Mouse (Mus musculus): ENCODE data around the gene Hcls1. TPM values are rescaled to one million over a fixed set of nuclear protein-coding genes. Genes with fewer than 3 reads are reported as not detected.

The Hcls1 gene
- polyA plus RNA-seq, 1 experiment from 2014 or later = 5.8 TPM

DNA sequence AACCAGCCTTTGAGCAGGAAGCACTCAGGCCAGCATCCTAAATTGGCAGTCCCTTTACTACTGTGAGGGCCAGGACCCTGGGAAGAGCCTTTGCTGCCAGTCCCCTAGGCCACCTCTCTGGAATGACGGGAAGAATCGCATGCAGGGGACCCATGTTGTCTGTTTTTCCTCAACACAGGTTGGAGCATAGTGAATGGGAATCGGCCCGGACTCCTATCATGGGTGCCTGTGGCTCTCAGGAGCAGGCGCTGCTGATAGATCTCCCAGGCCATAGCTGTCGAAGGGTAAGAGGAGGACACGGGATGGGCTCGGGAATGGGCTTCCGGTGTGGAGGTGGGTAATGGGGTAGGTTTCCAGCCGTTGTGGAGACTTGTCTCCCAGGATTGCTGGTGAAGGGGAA is 3.4 kb upstream of the Hcls1 start:
- peaks cover 68% of the 10 kb centered on the region for H3K36me3 ChIP-seq
- WGBS = 80% methylated on average over 10 of the region's 10 CpGs
- H3K4me1 ChIP-seq = peaks cover 17% of the 10 kb centered on the region
- no peaks in the 10 kb centered on the region for H3K9me3 ChIP-seq
- no peak overlapping the region for H3K4me3 ChIP-seq
- no peaks in the 10 kb centered on the region for H3K27me3 ChIP-seq (replicated peaks)
- H3K4me2 ChIP-seq = no peak overlapping the region
- no peak for ATAC-seq (ENCODE audit: extremely low read depth, insufficient number of reproducible peaks, low FRiP score, low TSS enrichment)
- no peak overlapping the region for H3K27ac ChIP-seq (replicated peaks)
- no peak overlapping the region for H3K9ac ChIP-seq

DNA sequence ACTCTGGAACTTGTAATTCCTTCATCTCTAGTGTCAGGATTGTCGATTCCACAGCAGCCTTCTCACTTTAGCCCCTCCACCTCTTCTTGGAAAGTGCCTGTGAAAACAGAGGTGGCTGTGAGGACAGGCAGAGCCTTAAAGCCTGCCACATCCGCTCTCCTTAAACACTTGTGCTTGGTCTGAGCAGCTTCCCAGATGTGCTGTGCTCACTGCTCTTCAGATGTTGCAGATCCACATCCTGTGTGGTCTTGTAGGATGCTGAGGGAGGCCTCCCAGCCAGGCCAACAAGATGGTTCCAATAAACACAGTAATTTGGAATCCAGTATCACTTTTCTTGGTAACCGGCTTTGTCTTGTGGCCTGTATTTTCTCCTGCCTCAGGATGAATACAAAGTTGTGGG is 2.8 kb upstream of the Hcls1 start:
- WGBS = 79% methylated on average over 3 of the region's 3 CpGs

DNA sequence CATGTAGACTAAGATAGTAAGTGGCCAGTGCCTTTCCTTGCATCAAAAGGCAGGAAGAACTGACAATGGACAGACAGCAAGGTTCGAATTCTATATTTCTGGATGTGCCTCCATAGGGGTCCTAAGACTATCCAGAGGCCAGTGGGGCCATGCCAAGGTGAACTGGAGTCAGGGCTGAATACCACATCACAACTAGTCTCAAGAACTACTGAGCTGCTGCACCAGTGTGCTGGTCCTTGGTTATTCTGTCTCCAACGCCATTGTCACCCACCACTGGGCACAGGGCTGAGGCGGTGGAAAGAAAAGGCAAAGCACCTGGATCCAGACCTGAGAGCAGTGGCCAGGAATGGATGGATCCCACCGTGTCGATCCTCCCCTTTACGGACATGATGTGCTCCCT is 2.2 kb upstream of the Hcls1 start:
- no peak overlapping the region for H3K9ac ChIP-seq
- H3K4me2 ChIP-seq = no peak overlapping the region
- no peaks in the 10 kb centered on the region for H3K9me3 ChIP-seq
- WGBS = 90% methylated on average over 6 of the region's 6 CpGs
- peaks cover 56% of the 10 kb centered on the region for H3K36me3 ChIP-seq
- no peak overlapping the region for H3K27ac ChIP-seq (replicated peaks)
- ATAC-seq (ENCODE audit: extremely low read depth, insufficient number of reproducible peaks, low FRiP score, low TSS enrichment) = no peak
- peaks cover 17% of the 10 kb centered on the region for H3K4me1 ChIP-seq
- no peak overlapping the region for H3K4me3 ChIP-seq
- no peaks in the 10 kb centered on the region for H3K27me3 ChIP-seq (replicated peaks)

More for the DNA sequence above, 2.8 kb upstream of the Hcls1 start:
- no peak overlapping the region for H3K4me3 ChIP-seq
- H3K27ac ChIP-seq (replicated peaks) = no peak overlapping the region
- no peak for ATAC-seq (ENCODE audit: extremely low read depth, insufficient number of reproducible peaks, low FRiP score, low TSS enrichment)
- H3K9ac ChIP-seq = no peak overlapping the region
- H3K4me2 ChIP-seq = no peak overlapping the region
- no peaks in the 10 kb centered on the region for H3K27me3 ChIP-seq (replicated peaks)
- H3K9me3 ChIP-seq = no peaks in the 10 kb centered on the region
- peaks cover 62% of the 10 kb centered on the region for H3K36me3 ChIP-seq
- H3K4me1 ChIP-seq = peaks cover 17% of the 10 kb centered on the region

DNA sequence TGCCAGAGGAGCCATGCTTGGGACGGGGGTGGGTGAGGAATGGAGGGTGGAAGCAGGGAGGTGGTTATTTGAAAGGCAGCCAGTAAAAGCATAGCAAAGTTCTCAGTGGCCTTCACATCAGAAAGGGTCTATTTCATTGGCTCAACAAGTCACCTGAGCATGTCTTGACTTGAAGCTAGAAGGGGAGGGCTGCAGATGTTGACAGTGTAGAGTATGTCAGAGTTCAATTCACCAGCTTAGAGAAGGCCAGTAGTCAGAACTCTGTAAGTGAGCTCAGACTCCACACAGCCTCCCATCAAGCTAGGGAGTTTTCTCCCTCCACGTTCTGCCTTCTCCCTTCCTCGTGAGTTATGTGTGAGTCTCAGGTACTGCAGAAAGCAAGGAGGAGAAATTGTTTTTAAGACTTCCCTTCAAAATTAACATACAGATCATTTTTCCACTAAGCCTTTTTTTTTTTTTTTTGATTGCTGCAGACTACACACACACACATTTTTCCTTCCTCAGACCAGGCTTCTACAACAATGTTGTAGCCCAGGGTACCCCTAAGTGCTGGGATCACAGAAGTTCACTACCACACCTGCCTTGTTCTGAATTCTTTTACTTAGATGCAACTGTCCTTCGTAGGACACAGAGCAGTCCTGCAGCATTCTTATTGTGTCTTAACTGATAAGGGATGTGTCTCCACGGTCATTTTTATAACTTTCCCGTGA is 497 bp upstream of the Hcls1 start:
- no peaks in the 10 kb centered on the region for H3K9me3 ChIP-seq
- H3K27me3 ChIP-seq (replicated peaks) = no peaks in the 10 kb centered on the region
- H3K9ac ChIP-seq = no peak overlapping the region
- H3K36me3 ChIP-seq = peaks cover 39% of the 10 kb centered on the region
- WGBS = 36% methylated on average over 6 of the region's 6 CpGs
- no peak for ATAC-seq (ENCODE audit: extremely low read depth, insufficient number of reproducible peaks, low FRiP score, low TSS enrichment)
- no peak overlapping the region for H3K4me3 ChIP-seq
- H3K4me1 ChIP-seq = peaks cover 17% of the 10 kb centered on the region
- peak overlapping the region; percentile 63 for H3K27ac ChIP-seq (replicated peaks)
- peak overlapping the region; percentile 29; the same call in 1 of the 2 replicates for H3K4me2 ChIP-seq

DNA sequence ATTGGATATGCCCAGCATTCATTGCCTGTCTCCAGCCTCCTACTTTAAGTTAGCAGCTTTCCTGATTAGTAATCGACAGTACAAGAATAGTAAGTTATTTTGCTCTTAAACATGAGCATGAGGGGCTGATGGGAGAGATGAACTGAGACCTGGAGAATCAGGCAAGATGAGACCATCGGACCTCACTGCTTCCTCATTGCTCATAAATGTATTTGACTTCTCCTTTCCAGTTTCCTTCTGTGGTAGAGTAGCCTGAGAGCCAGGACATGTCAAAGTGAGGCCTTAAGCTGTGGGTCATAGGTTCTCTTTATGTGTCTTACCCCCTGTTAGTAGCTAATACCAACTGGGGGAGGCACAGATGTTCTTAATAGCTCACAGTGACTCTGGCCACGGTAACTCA is 1.0 kb downstream of the Hcls1 start:
- no peak for ATAC-seq (ENCODE audit: extremely low read depth, insufficient number of reproducible peaks, low FRiP score, low TSS enrichment)
- H3K27me3 ChIP-seq (replicated peaks) = no peaks in the 10 kb centered on the region
- H3K9me3 ChIP-seq = no peaks in the 10 kb centered on the region
- H3K36me3 ChIP-seq = peaks cover 24% of the 10 kb centered on the region
- H3K27ac ChIP-seq (replicated peaks) = no peak overlapping the region
- H3K4me2 ChIP-seq = peak overlapping the region; percentile 29
- H3K4me1 ChIP-seq = peaks cover 17% of the 10 kb centered on the region
- WGBS = 76% methylated on average over 3 of the region's 3 CpGs
- H3K9ac ChIP-seq = no peak overlapping the region
- H3K4me3 ChIP-seq = no peak overlapping the region

DNA sequence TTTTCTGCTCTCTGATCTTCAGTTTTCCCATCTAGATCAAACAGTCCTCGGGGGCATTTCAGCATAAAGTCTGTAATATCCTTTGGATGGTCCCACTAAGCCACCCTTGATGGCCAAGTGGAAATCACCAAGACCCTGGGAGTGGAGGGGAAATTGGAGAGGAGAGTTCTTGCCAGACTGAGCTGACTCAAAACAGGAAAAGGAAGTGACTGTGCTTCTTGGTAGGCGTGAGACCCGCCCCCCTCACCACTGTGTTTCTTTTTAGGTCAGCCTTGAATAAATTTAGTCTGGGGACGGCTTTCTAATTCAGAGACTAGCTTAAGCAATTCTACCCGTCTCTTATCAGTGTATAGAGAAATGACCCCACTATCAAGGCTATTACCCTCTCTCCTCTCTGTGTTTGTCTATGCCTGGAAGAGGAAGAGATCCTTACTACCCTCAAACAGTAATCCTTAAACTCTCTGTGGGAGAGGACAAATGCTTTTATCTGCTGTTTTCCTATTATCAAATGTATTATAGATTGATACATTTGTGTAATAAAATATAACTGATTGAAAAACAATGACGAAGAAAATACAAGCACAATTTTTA is 6.4 kb downstream of the Hcls1 start:
- no peak for ATAC-seq (ENCODE audit: extremely low read depth, insufficient number of reproducible peaks, low FRiP score, low TSS enrichment)
- H3K27ac ChIP-seq (replicated peaks) = peak overlapping the region; percentile 40; the same call in 1 of the 2 replicates

DNA sequence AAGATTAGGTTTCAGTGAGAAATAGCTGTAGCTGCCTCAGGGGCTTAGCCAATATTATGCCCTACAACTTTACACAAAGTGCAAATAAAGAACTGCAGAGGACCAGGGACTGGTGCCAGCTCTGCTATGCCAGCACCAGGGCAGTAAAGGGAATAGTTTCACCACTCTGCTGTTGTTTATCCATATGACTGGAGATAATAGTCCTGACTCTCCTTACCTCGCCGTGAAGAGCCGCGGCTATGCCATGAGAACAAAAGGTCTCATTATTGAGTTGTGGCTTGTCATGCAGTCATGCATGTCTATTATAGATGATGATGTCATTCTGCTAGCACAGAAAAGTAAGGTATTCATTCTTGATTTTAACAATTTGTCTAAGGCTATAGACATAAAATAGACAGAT is 7.1 kb downstream of the Hcls1 start:
- no peak overlapping the region; the same call in 1 of the 2 replicates for H3K4me2 ChIP-seq
- no peaks in the 10 kb centered on the region for H3K36me3 ChIP-seq
- H3K27me3 ChIP-seq (replicated peaks) = no peaks in the 10 kb centered on the region
- H3K4me1 ChIP-seq = peaks cover 10% of the 10 kb centered on the region
- H3K4me3 ChIP-seq = no peak overlapping the region
- 62% methylated on average over 4 of the region's 4 CpGs for WGBS
- H3K9me3 ChIP-seq = no peaks in the 10 kb centered on the region
- no peak overlapping the region for H3K27ac ChIP-seq (replicated peaks)
- no peak overlapping the region for H3K9ac ChIP-seq
- no peak for ATAC-seq (ENCODE audit: extremely low read depth, insufficient number of reproducible peaks, low FRiP score, low TSS enrichment)

More for the DNA sequence above, 6.4 kb downstream of the Hcls1 start:
- Histone ChIP-seq H3K4me1 (peaks cover 10% of the 10 kb centered on the region), H3K9me3 (no peaks in the 10 kb centered on the region), H3K4me3 (no peak overlapping the region), H3K36me3 (no peaks in the 10 kb centered on the region), H3K4me2 (no peak overlapping the region), H3K9ac (no peak overlapping the region), H3K27me3 (replicated peaks) (no peaks in the 10 kb centered on the region)
- 55% methylated on average over 6 of the region's 6 CpGs for WGBS

DNA sequence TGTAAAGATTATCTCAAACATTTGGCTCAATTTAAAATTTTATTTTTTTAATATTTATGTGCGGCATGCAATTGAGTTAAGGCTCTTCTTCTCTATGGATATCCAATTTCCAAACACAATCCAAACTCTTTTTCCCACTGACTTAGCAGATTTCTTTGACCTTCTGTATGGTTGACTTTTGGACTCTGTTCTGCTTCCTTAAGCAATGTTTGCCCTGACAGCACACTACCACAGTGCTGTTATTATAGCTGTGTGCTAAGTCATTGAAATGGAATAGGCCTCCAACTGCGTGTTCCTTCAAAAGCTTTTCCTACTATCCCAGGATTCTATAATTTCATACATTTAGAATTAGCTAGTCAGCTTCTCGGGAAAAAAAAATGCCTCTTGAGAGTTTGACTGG is 8.8 kb downstream of the Hcls1 start:
- no peaks in the 10 kb centered on the region for H3K27me3 ChIP-seq (replicated peaks)
- H3K9me3 ChIP-seq = no peaks in the 10 kb centered on the region
- H3K27ac ChIP-seq (replicated peaks) = no peak overlapping the region
- H3K4me1 ChIP-seq = peaks cover 10% of the 10 kb centered on the region
- no peak overlapping the region for H3K9ac ChIP-seq
- H3K4me3 ChIP-seq = no peak overlapping the region
- H3K4me2 ChIP-seq = no peak overlapping the region
- 89% methylated on average over 3 of the region's 3 CpGs for WGBS
- no peaks in the 10 kb centered on the region for H3K36me3 ChIP-seq
- ATAC-seq (ENCODE audit: extremely low read depth, insufficient number of reproducible peaks, low FRiP score, low TSS enrichment) = no peak

DNA sequence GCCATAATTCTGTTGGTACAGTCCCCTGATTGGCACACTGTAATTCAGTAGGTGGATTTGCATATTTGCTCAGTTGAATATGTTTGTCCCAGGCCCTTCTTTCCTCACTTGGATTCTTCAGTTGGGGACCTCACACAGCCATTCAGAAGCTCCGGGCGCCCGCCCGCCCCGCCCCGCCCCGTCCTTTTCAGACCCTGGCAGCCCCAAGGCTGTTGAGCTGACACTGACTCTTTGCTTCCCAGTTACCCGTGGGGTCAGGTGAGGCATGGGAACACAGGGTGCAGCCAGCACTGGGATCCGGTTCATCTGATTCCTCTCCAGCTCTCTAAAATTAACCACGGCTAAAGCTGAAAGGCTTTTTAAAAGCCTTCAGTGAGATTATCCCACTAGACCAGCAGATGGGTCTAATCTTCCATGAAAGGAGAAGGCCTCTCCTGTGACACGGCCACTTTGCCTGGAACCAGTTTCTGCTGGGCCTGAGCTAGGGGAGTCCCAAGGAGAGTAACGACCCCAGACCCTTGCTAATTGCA is 10.2 kb downstream of the Hcls1 start:
- Histone ChIP-seq H3K9me3 (no peaks in the 10 kb centered on the region), H3K4me2 (no peak overlapping the region), H3K4me3 (no peak overlapping the region), H3K9ac (no peak overlapping the region), H3K36me3 (no peaks in the 10 kb centered on the region), H3K4me1 (peaks cover 10% of the 10 kb centered on the region), H3K27ac (replicated peaks) (no peak overlapping the region), H3K27me3 (replicated peaks) (no peaks in the 10 kb centered on the region)
- no peak for ATAC-seq (ENCODE audit: extremely low read depth, insufficient number of reproducible peaks, low FRiP score, low TSS enrichment)
- 45% methylated on average over 12 of the region's 12 CpGs for WGBS

DNA sequence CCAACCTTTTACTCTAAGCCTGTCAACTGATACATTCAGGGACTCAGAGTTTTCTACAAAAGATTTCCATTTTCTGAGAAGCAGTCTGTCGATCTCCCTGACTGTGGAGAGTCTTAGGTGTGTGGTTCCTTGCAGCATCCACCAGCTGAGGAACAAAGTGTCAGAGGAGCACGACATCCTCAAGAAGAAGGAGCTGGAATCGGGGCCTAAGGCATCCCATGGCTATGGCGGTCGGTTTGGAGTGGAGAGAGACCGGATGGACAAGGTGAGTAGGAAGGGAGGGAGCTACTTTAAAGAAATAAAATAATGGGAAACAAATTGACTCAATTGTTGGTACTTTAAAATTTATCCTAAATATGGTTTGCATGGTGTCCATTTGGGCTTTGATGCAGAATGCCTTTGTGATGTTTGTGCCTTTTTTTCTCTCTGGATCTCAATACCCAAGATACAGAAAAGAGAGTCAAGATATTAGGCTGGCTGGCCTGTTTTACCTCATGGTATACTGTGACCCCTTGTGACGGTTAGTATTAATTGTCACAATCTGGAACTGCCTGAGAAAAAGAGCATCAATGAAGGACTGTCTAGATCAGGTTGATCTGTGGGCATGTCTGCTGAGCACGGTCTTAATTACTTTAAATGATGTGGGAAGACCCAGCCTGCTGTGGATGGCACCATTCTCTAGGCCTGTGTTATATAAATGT is 11.8 kb downstream of the Hcls1 start:
- no peak overlapping the region for H3K27ac ChIP-seq (replicated peaks)
- 78% methylated on average over 8 of the region's 8 CpGs for WGBS
- H3K4me2 ChIP-seq = no peak overlapping the region
- no peaks in the 10 kb centered on the region for H3K27me3 ChIP-seq (replicated peaks)
- no peak overlapping the region for H3K4me3 ChIP-seq
- ATAC-seq (ENCODE audit: extremely low read depth, insufficient number of reproducible peaks, low FRiP score, low TSS enrichment) = no peak; the same call in 1 of the 2 replicates
- no peaks in the 10 kb centered on the region for H3K9me3 ChIP-seq
- no peaks in the 10 kb centered on the region for H3K36me3 ChIP-seq
- no peak overlapping the region for H3K9ac ChIP-seq
- peaks cover 4% of the 10 kb centered on the region; the same call in 1 of the 2 replicates for H3K4me1 ChIP-seq

DNA sequence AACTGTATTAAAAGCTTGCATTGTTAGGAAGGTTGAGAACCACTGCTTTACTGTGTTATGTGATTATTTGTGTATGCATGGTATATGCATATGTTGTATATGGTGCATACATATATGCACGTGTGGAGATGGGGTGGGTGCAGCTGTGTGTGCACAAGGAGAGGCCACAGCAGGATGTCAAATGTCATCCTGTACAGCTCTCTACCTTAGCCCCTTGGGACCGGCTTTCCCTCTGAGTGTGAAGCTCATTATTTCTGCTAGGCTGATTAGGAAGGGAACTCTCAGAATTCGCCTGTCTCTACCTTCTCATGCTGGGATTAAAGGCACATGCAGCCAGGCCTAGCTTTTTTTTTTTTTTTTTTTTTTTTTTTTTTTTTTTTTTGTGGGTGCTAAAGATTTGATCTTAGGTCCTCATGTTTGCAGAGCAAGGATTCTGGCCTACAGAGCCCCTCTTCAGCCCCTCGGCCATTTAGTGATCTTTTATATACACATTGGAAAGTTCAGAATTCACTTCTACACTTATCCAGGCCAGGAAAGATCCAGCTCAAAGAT is 12.9 kb downstream of the Hcls1 start:
- 53% methylated on average over 4 of the region's 4 CpGs for WGBS
- no peaks in the 10 kb centered on the region for H3K27me3 ChIP-seq (replicated peaks)
- no peaks in the 10 kb centered on the region for H3K9me3 ChIP-seq
- ATAC-seq (ENCODE audit: extremely low read depth, insufficient number of reproducible peaks, low FRiP score, low TSS enrichment) = no peak
- H3K36me3 ChIP-seq = no peaks in the 10 kb centered on the region
- no peak overlapping the region for H3K4me2 ChIP-seq
- no peak overlapping the region for H3K9ac ChIP-seq
- no peak overlapping the region for H3K27ac ChIP-seq (replicated peaks)
- H3K4me1 ChIP-seq = no peaks in the 10 kb centered on the region
- H3K4me3 ChIP-seq = no peak overlapping the region
